Mouse (Mus musculus): ENCODE measurements around the gene Ank2.

DNA sequence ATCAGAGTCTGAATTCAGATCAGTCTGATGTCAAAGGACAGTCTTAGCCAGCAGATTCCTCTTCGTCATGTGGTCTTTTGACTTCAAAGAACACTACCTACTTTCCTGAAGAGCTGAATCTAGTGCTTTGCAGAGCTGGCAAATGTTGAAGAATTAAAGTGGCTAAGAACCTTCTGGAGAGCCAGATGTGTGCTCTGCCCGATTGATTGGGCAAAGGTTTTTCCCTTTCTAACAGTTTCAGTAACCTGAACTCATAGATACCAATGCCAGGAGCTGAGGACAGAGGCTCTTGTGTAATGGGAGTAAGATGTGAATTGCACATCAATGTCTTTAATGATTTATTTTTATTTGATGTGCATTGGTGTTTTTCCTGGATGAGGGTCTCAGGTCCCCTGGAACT is 525.6 kb downstream of the Ank2 start:
- TF ChIP-seq POLR2A (IDR thresholded peaks at IDR 0.05; ENCODE audit: low read depth, low read length) (no peak), CTCF (conservative IDR thresholded peaks at IDR 0.05; ENCODE audit: insufficient read depth, insufficient read length, low read depth, low read length) (no peak)

Measured in kidney, adult 2 months (tissue).